Mouse (Mus musculus) bone marrow macrophage, adult 2 months (primary cell): Measurements from ENCODE around the gene Gm11938.

Source experiments
- CTCF ChIP-seq: IDR thresholded peaks from 2 replicates; pipeline ENCODE4 v1.5.1; 2012; ENCODE audit warnings: low read depth, mild to moderate bottlenecking, low read length, moderate library complexity
- POLR2A ChIP-seq: IDR thresholded peaks from 2 replicates; pipeline ENCODE4 v1.6.1; 2012; ENCODE audit warnings: mild to moderate bottlenecking, low read depth, low read length, borderline replicate concordance

GRCm38 (mm10) chr11:99574106-99574505, 29.0 kb downstream of the Gm11938 start:
- TF ChIP-seq CTCF (peak; percentile 76), POLR2A (no peak)
